Mouse (Mus musculus) CH12.LX (cell line): ENCODE measurements around the gene Alg9. TPM values are rescaled to one million over a fixed set of nuclear protein-coding genes. Genes with fewer than 3 reads are reported as not detected.

Source experiments
- DNase-seq: peaks from one replicate; pipeline ENCODE4 v3.0.0-alpha.2; 2013; ENCODE audit errors: extremely low read depth
- H3K27ac ChIP-seq: 2 replicates; pipeline ENCODE4 v1.5.1; 2012; ENCODE audit warnings: low read depth, mild to moderate bottlenecking, control low read depth, moderate library complexity; ENCODE audit not compliant: insufficient read depth
- H3K27me3 ChIP-seq: replicated peaks from 2 replicates; pipeline ENCODE3; 2012; ENCODE audit warnings: inconsistent platforms
- H3K36me3 ChIP-seq, 2 experiments: replicated peaks in 1 of 2; 2 replicates each; pipeline versions ENCODE3 to v1.6.1; 2012; ENCODE audit warnings: inconsistent platforms in 1 of 2, low read length in 1 of 2, mild to moderate bottlenecking in 1 of 2, mixed read lengths in 1 of 2, moderate library complexity in 1 of 2; ENCODE audit not compliant: control insufficient read depth in 1 of 2, insufficient read depth in 1 of 2
- H3K4me1 ChIP-seq, 2 experiments: 2 replicates each; pipeline ENCODE4 v1.6.1; 2012; ENCODE audit warnings: inconsistent platforms in 1 of 2, moderate library complexity in 1 of 2; ENCODE audit not compliant: insufficient read depth in 2 of 2, control insufficient read depth in 1 of 2
- H3K4me2 ChIP-seq: 2 replicates; pipeline ENCODE4 v1.6.1; 2012; ENCODE audit warnings: low read depth, mild to moderate bottlenecking, control low read depth; ENCODE audit not compliant: poor library complexity, insufficient read depth, severe bottlenecking
- H3K4me3 ChIP-seq, 3 experiments: fragments of 150-350 bp in 1 of 3; sonication (generic) in 1 of 3; replicated peaks in 1 of 3; 2 replicates each; pipeline versions ENCODE3 to v1.5.1; 2011 to 2012; ENCODE audit warnings: low read depth in 2 of 3, low read length in 2 of 3, mild to moderate bottlenecking in 2 of 3, moderate library complexity in 2 of 3, control low read depth in 1 of 3, improper control_type of control experiment in 1 of 3, inconsistent platforms in 1 of 3, mixed read lengths in 1 of 3; ENCODE audit not compliant: poor library complexity in 1 of 3
- H3K79me2 ChIP-seq: replicated peaks from 2 replicates; pipeline ENCODE4 v1.6.1; 2012; ENCODE audit warnings: mild to moderate bottlenecking, moderate library complexity; ENCODE audit not compliant: control insufficient read depth, poor library complexity, insufficient read depth, severe bottlenecking; ENCODE audit errors: extremely low read depth
- H3K9ac ChIP-seq: 2 replicates; pipeline ENCODE4 v1.6.1; 2012; ENCODE audit warnings: low read depth, mild to moderate bottlenecking, control low read depth, moderate library complexity; ENCODE audit not compliant: insufficient read depth
- H3K9me3 ChIP-seq: replicated peaks from 2 replicates; pipeline ENCODE3; 2012; ENCODE audit warnings: low read length, inconsistent platforms, mixed read lengths
- BHLHE40 ChIP-seq: IDR thresholded peaks from 2 replicates; pipeline ENCODE4 v1.6.1; 2011; ENCODE audit warnings: mild to moderate bottlenecking, low read depth, low read length, improper control_type of control experiment
- CHD1 ChIP-seq: IDR thresholded peaks from 2 replicates; pipeline ENCODE4 v1.6.1; 2012; ENCODE audit warnings: low read depth, low read length, improper control_type of control experiment, inconsistent platforms
- CHD2 ChIP-seq: IDR thresholded peaks from 2 replicates; pipeline ENCODE4 v1.6.1; 2011; ENCODE audit warnings: low read length, improper control_type of control experiment
- CTCF ChIP-seq, 2 experiments: IDR thresholded peaks in 1 of 2; conservative IDR thresholded peaks in 1 of 2; 2 replicates each; pipeline ENCODE4 v1.5.1; 2011 to 2012; ENCODE audit warnings: low read depth in 2 of 2, low read length in 2 of 2, improper control_type of control experiment in 1 of 2, inconsistent platforms in 1 of 2, mild to moderate bottlenecking in 1 of 2, moderate library complexity in 1 of 2
- E2F4 ChIP-seq: IDR thresholded peaks from 2 replicates; pipeline ENCODE4 v1.6.1; 2011; ENCODE audit warnings: low read depth, low read length, improper control_type of control experiment; ENCODE audit not compliant: insufficient replicate concordance
- ELF1 ChIP-seq: IDR thresholded peaks from 2 replicates; pipeline ENCODE4 v1.6.1; 2014; ENCODE audit warnings: low read depth, mild to moderate bottlenecking, inconsistent platforms, low read length, improper control_type of control experiment
- ETS1 ChIP-seq: conservative IDR thresholded peaks from 2 replicates; pipeline ENCODE4 v1.6.1; 2012; ENCODE audit warnings: low read depth, mild to moderate bottlenecking, inconsistent platforms, low read length, improper control_type of control experiment, moderate library complexity
- GABPA ChIP-seq: IDR thresholded peaks from 2 replicates; pipeline ENCODE4 v1.6.1; 2012; ENCODE audit warnings: low read depth, low read length, improper control_type of control experiment, inconsistent platforms; ENCODE audit not compliant: insufficient replicate concordance
- HCFC1 ChIP-seq: IDR thresholded peaks from 2 replicates; pipeline ENCODE4 v1.6.1; 2012; ENCODE audit warnings: low read depth, mild to moderate bottlenecking, inconsistent platforms, low read length, improper control_type of control experiment
- IRF4 ChIP-seq: IDR thresholded peaks from 2 replicates; pipeline ENCODE4 v1.6.1; 2014; ENCODE audit warnings: low read depth, mild to moderate bottlenecking, inconsistent platforms, low read length, improper control_type of control experiment
- JUN ChIP-seq: IDR thresholded peaks from 2 replicates; pipeline ENCODE4 v1.6.1; 2011; ENCODE audit warnings: low read depth, mild to moderate bottlenecking, low read length, improper control_type of control experiment, moderate library complexity; ENCODE audit not compliant: insufficient read depth
- JUND ChIP-seq: conservative IDR thresholded peaks from 2 replicates; pipeline ENCODE4 v1.6.1; 2011; ENCODE audit warnings: low read depth, low read length, improper control_type of control experiment
- MAZ ChIP-seq: IDR thresholded peaks from 2 replicates; pipeline ENCODE4 v1.6.1; 2012; ENCODE audit warnings: low read depth, mild to moderate bottlenecking, inconsistent platforms, low read length, improper control_type of control experiment, moderate library complexity
- MEF2A ChIP-seq: IDR thresholded peaks from 2 replicates; pipeline ENCODE4 v1.6.1; 2014; ENCODE audit warnings: low read depth, mild to moderate bottlenecking, inconsistent platforms, low read length, improper control_type of control experiment, borderline replicate concordance
- MXI1 ChIP-seq: IDR thresholded peaks from 2 replicates; pipeline ENCODE4 v1.6.1; 2011; ENCODE audit warnings: mild to moderate bottlenecking, low read depth, low read length, improper control_type of control experiment
- MYC ChIP-seq: IDR thresholded peaks from 2 replicates; pipeline ENCODE4 v1.6.1; 2011; ENCODE audit warnings: low read depth, mild to moderate bottlenecking, improper control_type of control experiment, low read length
- NELFE ChIP-seq: IDR thresholded peaks from 2 replicates; pipeline ENCODE4 v1.6.1; 2011; ENCODE audit warnings: low read depth, low read length, improper control_type of control experiment
- NRF1 ChIP-seq: IDR thresholded peaks from 2 replicates; pipeline ENCODE4 v1.6.1; 2014; ENCODE audit warnings: low read depth, mild to moderate bottlenecking, inconsistent platforms, low read length, improper control_type of control experiment, moderate library complexity
- PAX5 ChIP-seq: IDR thresholded peaks from 2 replicates; pipeline ENCODE4 v1.6.1; 2012; ENCODE audit warnings: low read length, inconsistent platforms, mixed read lengths
- POLR2A ChIP-seq: IDR thresholded peaks from 2 replicates; pipeline ENCODE4 v1.6.1; 2011; ENCODE audit warnings: low read depth, mild to moderate bottlenecking, improper control_type of control experiment, low read length
- POLR2AphosphoS2 ChIP-seq: IDR thresholded peaks from 2 replicates; pipeline ENCODE4 v1.6.1; 2011; ENCODE audit warnings: low read depth, low read length, improper control_type of control experiment
- RAD21 ChIP-seq: IDR thresholded peaks from 2 replicates; pipeline ENCODE4 v1.6.1; 2011; ENCODE audit warnings: low read depth, mild to moderate bottlenecking, low read length, improper control_type of control experiment, moderate library complexity
- RCOR1 ChIP-seq: conservative IDR thresholded peaks from 2 replicates; pipeline ENCODE4 v1.6.1; 2012; ENCODE audit warnings: low read depth, mild to moderate bottlenecking, inconsistent platforms, low read length, improper control_type of control experiment
- SIN3A ChIP-seq: IDR thresholded peaks from 2 replicates; pipeline ENCODE4 v1.6.1; 2012; ENCODE audit warnings: low read length, improper control_type of control experiment, inconsistent platforms
- SMC3 ChIP-seq: IDR thresholded peaks from 2 replicates; pipeline ENCODE4 v1.6.1; 2011; ENCODE audit warnings: low read depth, low read length, improper control_type of control experiment
- UBTF ChIP-seq: IDR thresholded peaks from 2 replicates; pipeline ENCODE4 v1.6.1; 2012; ENCODE audit warnings: low read depth, mild to moderate bottlenecking, inconsistent platforms, low read length, improper control_type of control experiment, moderate library complexity
- USF1 ChIP-seq: IDR thresholded peaks from 2 replicates; pipeline ENCODE4 v1.6.1; 2014; ENCODE audit warnings: low read depth, mild to moderate bottlenecking, inconsistent platforms, low read length, improper control_type of control experiment
- USF2 ChIP-seq: conservative IDR thresholded peaks from 2 replicates; pipeline ENCODE4 v1.6.1; 2011; ENCODE audit warnings: low read depth, low read length, improper control_type of control experiment
- ZKSCAN1 ChIP-seq: IDR thresholded peaks from 2 replicates; pipeline ENCODE4 v1.6.1; 2012; ENCODE audit warnings: low read depth, inconsistent platforms, low read length, improper control_type of control experiment, borderline replicate concordance
- ZMIZ1 ChIP-seq: IDR thresholded peaks from 2 replicates; pipeline ENCODE4 v1.6.1; 2012; ENCODE audit warnings: low read depth, mild to moderate bottlenecking, inconsistent platforms, low read length, improper control_type of control experiment
- dilution Hi-C: fragments of 300-500 bp; cut with MboI; formaldehyde crosslinking; loops from 2 replicates; pipeline ENCODE4 v1.14.3; 2020; ENCODE audit warnings: low sequenced_read_pairs; ENCODE audit not compliant: extremely low pct_unique_long_range_greater_than_20kb, extremely low pct_ligation_motif_present
- in situ Hi-C: fragments of 300-500 bp; cut with MboI; formaldehyde crosslinking; loops from 3 replicates; pipeline ENCODE4 v1.14.3; 2019; ENCODE audit warnings: low sequenced_read_pairs, low pct_ligation_motif_present, low pct_unique_long_range_greater_than_20kb, mixed read lengths
- polyA plus RNA-seq: library from polyadenylated mRNA; unstranded; fragments of >175 nt; gene quantifications from 2 replicates; pipeline ENCODE4 v1.2.1, GENCODE M21; 2012; ENCODE audit warnings: low read depth; ENCODE audit not compliant: insufficient read length
- total RNA-seq, 2 experiments: library from RNA; depleted of rRNA; stranded (reverse); fragments of 300-350 nt in 1 of 2; fragments of >200 nt in 1 of 2; gene quantifications; 2 replicates each; pipeline ENCODE4 v1.2.3; 2012 to 2014

Gene Alg9
- total and polyA plus RNA-seq, 3 experiments: 25.7 to 40.1 (median 39.6) TPM

- no peak for DNase-seq
- H3K4me3 ChIP-seq: no peak overlapping the region
- no peaks in the 10 kb centered on the region for H3K9me3 ChIP-seq
- peak overlapping the region; percentile 41; the same call in 1 of the 2 replicates for H3K4me2 ChIP-seq
- no peaks in the 10 kb centered on the region for H3K27me3 ChIP-seq
- H3K9ac ChIP-seq: peak overlapping the region; percentile 35; the same call in 1 of the 2 replicates
- peaks cover 25 to 26% of the 10 kb centered on the region in 2 experiments for H3K4me1 ChIP-seq
- peak overlapping the region; percentile 43 for H3K27ac ChIP-seq
- TF ChIP-seq HCFC1 (no peak), MEF2A (no peak), ZMIZ1 (no peak), BHLHE40 (no peak), GABPA (no peak), ELF1 (no peak), USF1 (no peak), SMC3 (no peak), MAZ (no peak), NELFE (no peak), ZKSCAN1 (no peak), UBTF (no peak), IRF4 (no peak), JUN (no peak), JUND (no peak), USF2 (no peak)
- dilution Hi-C loops (no loop called here), in situ Hi-C loops (loop anchor here (25.0 kb wide), 1 partner anchor 288 kb away; no protein-coding TSS in a partner anchor)
- no peaks in the 10 kb centered on the region for H3K79me2 ChIP-seq
- H3K36me3 ChIP-seq: peaks cover 2 to 15% of the 10 kb centered on the region in 2 experiments
Observed at GRCm38 (mm10) chr9:50848821-50849220, 74.0 kb downstream of the Alg9 start.

DNA sequence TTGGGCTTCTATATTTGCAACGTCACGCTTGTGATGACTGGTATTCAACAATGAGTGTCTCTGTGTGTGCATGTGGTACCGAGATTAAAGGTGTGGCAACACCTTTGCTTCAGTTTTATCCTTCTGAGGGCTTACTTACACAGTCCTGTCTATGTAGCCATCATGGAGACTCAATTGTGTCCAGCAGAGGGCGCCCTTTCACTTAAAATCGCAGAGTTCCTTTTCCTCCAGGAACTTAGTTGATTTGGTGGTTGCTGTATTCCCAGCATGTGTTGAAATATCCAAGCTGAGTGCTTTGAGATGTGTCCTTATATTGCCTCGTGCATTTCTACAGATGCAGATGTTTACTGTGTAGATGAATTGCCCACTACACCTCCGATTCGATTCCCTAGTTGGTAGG, 74.4 kb downstream of the Alg9 start:
- no peaks in the 10 kb centered on the region for H3K9me3 ChIP-seq
- H3K79me2 ChIP-seq: no peaks in the 10 kb centered on the region
- H3K4me1 ChIP-seq: peaks cover 29 to 30% of the 10 kb centered on the region in 2 experiments
- peak; percentile 78 for DNase-seq
- H3K27me3 ChIP-seq: no peaks in the 10 kb centered on the region
- H3K4me3 ChIP-seq: no peak overlapping the region
- H3K9ac ChIP-seq: peak overlapping the region; percentile 35; the same call in 1 of the 2 replicates
- H3K4me2 ChIP-seq: 0 out of 2 replicates have a peak overlapping the region, but pooled peaks have one; percentile 41
- H3K36me3 ChIP-seq: peaks cover 0 to 10% of the 10 kb centered on the region in 2 experiments
- dilution Hi-C loops: no loop called here
- in situ Hi-C loops: loop anchor here (25.0 kb wide), 1 partner anchor 288 kb away; no protein-coding TSS in a partner anchor
- H3K27ac ChIP-seq: no peak overlapping the region
- TF ChIP-seq MXI1: no peak
- TF ChIP-seq CHD1: no peak
- no peak for TF ChIP-seq USF1
- no peak for TF ChIP-seq POLR2AphosphoS2
- TF ChIP-seq RAD21: peak; percentile 94
- TF ChIP-seq CTCF (conservative IDR thresholded peaks at IDR 0.05 in 1 of 2, IDR thresholded peaks at IDR 0.05 in 1 of 2; ENCODE audit: low read depth in 2 of 2, low read length in 2 of 2): peak; percentile 89 to 95
- no peak for TF ChIP-seq ZKSCAN1
- no peak for TF ChIP-seq SIN3A
- no peak for TF ChIP-seq ETS1
- TF ChIP-seq GABPA: no peak
- TF ChIP-seq POLR2A: no peak
- peak; percentile 93 for TF ChIP-seq SMC3
- no peak for TF ChIP-seq E2F4
- TF ChIP-seq ELF1: peak; percentile 13; the same call in 1 of the 2 replicates
- TF ChIP-seq NELFE: no peak; the same call in 1 of the 2 replicates
- no peak for TF ChIP-seq NRF1
- no peak for TF ChIP-seq ZMIZ1
- no peak for TF ChIP-seq HCFC1
- no peak for TF ChIP-seq PAX5
- no peak for TF ChIP-seq MEF2A
- peak; percentile 42; the same call in 1 of the 2 replicates for TF ChIP-seq IRF4
- no peak for TF ChIP-seq RCOR1
- TF ChIP-seq JUN: 0 out of 2 replicates have a peak, but pooled peaks have one; percentile 4
- peak; percentile 54; the same call in 1 of the 2 replicates for TF ChIP-seq MYC
- no peak for TF ChIP-seq CHD2
- no peak for TF ChIP-seq JUND
- no peak for TF ChIP-seq USF2
